Mouse (Mus musculus) cerebellum, adult 8-10 months (tissue): ENCODE results near the gene Sulf2.

Experiments
- DNase-seq: peaks from one replicate; pipeline ENCODE4 v3.0.0; 2022

Gene Sulf2

DNA sequence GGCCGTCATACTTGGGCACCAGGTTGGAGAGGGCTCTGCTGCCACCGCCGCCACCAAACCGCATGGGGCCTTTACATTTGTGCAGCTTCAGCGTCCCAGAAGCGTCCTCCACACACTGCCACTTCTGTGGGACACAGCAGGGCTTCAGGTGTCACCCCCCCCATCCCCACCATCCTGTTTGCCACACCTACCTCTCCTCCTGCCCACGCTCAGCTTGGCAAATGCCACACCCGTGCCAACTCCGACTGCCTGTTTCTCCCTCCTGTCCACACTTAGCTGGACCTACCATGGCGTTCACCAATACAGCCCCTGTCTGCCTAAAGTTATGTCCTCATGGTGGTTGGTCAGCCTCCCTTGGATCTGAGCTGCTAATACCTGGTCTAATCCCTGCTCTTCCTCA, 72.8 kb downstream of the Sulf2 start:
- DNase-seq: no peak

DNA sequence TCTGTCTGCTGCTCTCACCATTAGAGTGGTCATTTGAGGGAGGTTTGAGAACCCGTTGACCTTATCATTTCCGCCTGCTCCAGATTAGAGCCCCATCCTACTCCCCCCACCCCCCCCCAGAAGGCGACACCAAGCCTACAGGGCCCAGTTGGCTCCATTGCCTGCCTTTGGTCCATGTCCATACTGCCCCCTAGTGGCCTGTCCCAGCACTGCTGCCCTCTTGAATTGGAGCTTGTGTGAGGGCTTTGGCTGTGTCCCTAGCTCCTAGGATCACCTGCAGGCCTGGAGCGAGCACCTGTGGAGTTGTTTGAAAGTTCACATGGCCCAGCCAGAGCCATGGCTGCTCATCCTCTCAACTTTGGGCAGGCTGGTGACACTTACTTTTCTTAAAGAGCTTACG, 73.3 kb downstream of the Sulf2 start:
- peak; percentile 49 for DNase-seq

DNA sequence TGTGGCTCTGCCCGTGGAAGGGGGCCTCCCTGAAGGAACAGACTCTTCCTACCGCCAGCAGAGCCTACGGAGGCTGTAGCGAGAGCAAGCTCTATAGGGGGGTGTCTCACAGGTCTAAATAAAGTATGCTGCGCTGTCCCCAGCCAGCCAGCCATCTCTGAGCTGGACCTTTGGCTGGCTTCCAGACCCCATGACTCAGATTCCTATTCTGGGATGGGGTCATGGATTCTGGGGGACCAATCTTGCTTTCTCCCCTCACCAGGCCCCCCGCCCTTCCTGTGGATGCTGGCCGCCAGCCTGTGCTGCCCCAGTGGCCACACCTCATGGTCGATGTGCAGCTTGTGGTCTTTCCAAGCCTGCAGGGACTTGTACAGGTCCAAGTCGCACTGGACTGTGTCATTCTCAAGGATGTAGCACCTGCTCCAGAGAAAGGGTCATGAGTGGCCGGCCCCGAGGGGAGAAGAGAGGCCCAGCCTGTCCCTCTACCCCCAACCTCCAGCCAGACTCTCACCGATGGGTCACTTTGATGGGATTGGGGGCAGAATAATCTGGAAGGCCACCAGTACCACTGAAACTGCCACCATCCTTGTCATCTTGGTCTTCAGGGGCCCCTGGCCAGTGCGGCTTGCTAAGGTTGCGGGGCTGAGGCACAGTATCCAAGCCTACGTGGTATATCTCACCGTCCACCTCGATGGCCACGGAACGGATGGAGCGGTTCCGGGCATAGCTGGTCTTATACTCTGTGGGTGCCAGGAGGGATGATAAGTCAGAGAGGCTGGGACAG, 74.3 kb downstream of the Sulf2 start:
- no peak for DNase-seq

DNA sequence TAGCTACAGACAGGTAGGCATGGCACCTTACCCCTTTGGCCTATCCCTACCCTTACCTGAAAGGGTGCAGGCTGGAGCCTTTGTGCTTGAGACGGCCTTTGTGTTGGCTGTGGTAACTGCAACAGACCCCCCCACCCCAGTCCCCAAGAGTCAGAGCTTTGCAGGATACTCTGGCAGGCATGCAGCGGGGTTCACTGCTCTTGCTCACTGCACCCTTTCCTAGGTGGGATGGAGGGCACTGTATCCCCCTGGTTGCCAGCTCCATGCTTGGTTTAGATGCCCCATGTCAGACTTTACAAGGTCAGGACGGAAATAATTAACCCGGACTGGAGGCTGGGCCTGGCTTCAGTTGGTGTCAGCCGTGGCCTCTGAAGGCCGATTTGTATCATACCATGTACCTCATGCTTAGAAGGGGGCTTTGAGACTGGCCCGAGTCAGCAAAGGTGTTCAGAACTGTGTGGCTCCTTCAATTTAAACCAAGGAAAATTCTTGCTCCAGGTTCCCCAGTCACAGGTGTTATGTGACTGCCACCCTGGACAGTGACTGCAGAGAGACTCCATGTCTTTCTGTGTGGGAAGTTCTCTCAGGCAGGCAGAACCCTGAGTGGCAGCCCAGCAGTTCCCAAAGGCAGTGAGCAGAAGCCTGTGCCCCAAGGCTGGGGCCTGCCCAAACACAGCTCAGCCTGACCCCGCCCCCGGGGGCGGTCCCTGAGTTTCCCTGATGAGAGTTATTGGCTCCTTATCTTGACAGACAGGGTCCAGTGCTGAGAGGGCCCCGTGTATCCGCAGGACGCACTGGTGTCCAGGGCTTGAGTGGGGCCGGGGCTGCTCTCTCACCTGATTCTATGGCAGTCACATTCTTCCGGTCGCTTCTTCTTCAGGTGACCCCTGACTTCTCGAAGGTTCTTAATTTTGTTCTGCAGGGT, 75.2 kb downstream of the Sulf2 start:
- DNase-seq: no peak

DNA sequence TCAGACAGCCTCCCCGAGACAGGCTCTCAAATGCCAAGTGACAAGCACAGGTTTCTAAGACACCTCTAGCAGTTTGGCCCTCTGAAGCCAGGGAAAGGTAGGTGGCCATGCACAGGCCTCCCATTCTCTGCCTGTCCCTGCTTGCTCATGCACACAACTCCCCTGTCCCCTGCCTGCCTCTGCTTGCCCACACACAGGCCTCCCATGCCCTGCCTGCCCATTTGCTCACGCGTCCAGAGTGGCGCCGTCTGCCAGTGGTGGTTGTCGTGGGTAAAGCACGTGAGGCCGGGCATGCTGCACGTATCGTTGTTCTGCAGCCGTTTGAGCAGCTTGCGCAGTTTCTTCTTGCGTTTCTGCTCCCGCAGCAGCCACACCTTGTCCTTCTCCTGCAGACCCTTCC, 76.2 kb downstream of the Sulf2 start:
- no peak for DNase-seq

DNA sequence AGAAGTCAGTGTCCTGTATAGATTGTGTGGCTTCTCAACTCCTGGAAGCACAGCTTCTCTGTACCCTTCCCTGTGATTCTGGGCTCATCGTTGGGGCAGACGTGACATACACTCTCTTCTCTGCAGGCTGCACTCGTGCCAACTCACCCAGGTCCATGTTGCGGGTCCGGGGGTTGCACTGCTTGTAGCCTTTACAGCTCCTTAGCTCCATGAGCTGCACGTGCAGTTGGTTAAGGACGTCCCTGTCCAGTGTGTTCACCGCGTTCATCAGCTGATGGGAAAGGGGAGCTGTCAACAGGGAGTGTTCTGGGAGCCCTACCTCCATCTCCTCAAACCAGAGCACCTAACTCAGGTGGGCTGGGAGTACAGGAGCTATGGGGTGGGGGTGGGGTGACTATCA, 78.1 kb downstream of the Sulf2 start:
- no peak for DNase-seq

DNA sequence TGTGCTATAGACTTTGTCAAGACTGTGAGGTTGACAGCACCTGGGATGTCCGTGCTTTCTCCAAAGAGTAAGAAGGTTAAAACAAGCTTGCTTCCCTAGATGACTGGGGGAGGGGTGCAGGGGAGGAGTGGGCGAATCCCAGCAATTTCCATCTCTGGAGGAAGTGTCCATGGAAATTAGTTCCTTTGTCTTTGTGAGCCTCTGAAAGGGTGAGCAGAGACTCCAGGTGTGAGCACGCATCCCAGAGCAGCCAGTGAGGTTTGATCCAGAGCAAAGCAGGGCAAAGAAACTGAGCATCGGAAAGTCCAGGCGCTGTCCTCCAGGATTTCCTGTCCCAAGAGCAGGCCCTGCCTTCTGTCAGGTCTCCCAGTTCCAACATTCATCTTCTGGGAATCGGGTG, 81.1 kb downstream of the Sulf2 start:
- no peak for DNase-seq

DNA sequence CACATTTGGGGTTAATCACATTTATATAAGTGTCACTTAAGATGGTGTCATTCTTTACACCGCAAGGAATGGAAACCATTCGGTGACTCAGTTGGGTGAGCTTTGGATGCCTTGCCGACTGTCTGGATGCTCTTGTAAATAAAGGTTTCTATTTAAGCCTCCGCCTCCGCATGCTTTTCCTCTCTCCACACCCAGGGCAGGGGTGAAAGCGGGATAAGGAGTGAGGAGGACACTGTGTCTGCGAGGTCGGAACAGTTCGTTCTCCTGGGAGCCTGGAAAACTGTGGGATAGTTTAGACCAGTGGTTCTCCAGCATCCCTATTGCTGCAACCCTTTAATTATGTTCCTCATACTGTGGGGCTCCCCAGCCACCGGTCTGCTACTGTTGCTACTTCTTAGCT, 82.4 kb downstream of the Sulf2 start:
- DNase-seq: no peak

DNA sequence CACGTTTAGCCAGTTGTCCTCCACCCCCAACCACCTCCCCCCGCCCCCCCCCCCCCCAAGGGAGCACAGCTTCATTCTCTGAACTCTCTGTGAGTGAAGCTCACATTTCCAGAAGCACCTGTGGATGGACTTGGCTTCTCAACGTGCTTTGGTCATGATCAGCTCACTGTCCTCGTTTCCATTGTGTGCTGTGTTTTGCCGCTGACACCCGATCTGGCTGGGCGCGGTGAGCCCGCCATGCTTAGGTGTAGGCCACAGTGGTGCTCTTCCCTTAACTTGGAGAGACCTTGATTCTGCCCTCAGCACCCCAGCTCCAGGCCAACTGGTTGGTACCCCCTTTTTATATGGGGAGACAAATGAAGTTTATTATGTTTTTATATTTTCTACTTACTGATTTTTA, 83.6 kb downstream of the Sulf2 start:
- DNase-seq: no peak

DNA sequence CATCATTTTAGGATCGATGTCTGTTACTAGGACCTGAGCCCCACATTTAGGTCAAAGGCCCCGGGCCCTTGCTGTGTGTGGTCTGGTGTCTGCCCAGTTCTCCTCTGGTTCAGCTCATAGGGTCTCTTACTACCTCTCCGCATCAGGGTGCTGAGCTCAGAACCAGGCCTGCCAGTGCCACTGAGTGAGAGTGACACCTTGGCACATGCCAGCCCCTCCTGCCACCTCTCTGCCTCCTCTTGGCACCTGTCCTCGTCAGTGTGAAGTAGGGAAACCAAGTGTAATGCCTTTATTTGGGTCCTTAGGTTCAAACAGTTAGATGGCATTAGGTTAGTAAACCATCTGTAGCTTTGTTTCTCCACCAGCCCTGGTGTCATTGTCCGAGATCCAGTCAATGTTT, 84.0 kb downstream of the Sulf2 start:
- no peak for DNase-seq

DNA sequence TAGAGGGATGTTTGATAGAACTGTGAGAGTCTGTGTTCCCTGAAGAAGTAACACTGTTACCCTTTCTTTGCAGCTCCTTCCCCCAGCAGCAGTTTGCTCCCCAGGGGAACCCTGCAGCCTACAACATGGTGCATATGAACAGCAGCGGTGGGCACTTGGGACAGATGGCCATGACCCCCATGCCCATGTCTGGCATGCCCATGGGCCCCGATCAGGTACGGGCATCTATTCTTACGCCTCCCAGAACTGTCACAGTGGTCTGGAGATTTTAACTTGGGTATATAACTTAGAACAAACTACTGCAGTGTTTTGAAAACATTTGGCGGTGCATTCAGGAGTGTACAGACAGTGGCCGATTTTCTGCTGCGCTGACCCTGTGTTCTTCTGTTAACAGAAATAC, 85.7 kb downstream of the Sulf2 start:
- DNase-seq: no peak

DNA sequence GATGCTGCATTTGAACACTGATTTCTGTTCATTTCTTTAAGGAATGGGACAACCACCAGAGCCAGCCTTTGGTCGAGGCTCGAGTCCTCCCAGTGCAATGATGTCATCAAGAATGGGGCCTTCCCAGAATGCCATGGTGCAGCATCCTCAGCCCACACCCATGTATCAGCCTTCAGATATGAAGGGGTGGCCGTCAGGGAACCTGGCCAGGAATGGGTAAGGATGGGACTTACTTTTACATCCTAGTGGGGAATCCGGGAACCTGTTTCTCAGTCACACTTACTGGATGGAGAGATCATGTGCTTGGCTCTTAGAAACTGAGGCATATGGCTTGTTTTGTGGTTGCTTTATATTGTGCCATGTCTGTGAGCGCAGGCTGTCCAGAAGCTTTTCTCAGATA, 86.3 kb downstream of the Sulf2 start:
- no peak for DNase-seq

DNA sequence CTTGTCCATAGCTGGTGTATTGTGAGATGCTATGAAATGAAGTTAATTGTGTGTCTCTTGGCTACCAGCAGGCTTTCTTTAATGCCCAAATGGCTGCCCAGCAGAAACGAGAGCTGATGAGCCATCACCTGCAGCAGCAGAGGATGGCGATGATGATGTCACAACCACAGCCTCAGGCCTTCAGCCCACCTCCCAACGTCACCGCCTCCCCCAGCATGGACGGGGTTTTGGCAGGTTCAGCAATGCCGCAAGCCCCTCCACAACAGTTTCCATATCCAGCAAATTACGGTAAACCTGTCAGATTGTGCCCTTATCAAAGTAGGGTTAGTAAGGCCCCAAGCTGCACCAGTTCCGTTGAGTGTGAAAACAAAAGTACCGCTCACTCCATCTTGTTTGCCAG, 87.2 kb downstream of the Sulf2 start:
- DNase-seq: no peak

DNA sequence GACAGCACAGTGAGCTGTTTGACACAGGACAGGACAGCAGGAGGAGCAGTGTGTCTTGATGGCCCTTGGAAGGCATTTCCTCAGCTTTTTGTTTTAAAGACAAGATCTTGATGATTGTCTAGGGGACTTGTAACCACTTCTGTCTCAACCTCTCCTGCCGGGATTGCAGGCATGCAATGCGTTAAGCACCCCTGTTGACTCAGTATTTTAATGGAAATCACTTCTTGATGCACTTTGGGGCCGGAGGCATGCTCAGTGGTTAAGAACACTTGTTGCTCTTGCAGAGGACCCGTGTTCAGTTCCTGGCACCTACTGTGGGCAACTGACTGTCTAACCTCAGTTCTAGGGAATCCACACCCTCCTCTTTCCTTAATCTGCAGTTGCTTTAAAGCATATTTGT, 89.0 kb downstream of the Sulf2 start:
- no peak for DNase-seq

DNA sequence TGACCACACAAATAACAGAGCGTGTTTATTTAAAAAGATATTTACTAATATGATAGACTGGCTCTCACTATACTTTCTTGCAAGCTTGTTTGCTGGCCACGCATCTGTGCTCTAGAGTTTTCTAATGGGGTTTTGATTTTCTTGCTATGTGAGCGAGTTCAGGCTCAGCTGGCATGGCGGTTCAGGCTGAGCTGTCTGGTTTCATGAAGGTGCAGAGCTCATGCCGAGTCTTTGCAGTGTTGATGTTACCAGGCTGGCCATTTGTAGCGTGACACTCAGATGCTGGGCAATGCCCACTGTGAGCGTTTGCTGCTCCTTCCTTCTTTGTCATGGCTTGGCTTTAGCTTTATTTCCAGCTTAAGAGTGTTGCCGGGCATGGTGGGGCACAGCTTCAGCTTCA, 93.0 kb downstream of the Sulf2 start:
- DNase-seq: no peak

DNA sequence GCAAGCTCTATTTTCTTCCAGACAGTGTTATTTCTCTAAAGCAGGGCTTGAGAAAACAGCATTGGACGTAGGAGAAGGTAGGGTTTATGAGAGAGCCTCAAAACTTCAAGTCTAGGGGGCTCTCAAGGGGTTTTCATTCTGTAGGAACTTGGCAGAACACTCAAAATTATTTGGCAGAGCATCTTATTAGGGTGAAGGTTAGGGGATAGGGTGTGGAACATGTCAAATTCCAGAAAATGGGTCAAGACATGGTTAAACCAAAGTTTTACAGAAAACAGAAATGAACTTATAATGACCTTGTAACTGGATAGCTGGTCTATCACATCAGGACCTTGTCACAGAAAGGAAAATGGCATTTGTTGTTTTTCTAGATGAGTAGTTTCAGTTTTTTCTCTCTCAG, 93.5 kb downstream of the Sulf2 start:
- DNase-seq: no peak

DNA sequence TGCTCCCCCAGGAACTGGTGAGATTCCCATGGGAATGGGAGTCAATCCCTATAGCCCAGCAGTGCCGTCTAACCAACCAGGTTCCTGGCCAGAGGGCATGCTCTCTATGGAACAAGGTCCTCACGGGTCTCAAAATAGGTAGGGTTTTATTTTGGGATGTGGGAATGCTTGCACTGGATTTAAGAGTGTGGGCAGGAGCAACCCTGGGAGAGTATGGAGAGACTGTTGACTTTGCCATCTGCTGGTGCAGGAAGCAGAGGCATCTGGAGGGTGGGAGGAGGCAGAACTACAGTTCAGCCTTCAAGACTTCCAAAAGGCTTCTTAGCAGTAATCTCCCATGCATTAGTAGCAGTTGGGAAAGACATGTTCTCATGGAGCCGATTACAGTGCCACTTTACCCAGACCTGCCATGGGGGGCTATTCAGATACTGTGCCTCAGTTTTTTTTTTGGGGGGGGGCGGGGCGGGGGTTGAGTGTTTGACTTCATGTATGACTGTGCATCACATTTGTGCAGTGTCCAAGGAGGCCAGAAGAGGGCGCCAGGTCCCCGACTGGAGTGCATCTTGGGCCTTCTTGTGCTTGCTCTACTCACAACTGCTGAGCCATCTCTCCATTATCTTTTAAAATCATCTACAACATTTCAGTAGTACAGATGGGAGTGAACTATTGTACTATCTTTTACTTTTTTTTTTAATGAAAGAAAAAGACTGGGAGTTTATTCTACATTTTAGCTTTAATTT, 95.6 kb downstream of the Sulf2 start:
- no peak for DNase-seq

DNA sequence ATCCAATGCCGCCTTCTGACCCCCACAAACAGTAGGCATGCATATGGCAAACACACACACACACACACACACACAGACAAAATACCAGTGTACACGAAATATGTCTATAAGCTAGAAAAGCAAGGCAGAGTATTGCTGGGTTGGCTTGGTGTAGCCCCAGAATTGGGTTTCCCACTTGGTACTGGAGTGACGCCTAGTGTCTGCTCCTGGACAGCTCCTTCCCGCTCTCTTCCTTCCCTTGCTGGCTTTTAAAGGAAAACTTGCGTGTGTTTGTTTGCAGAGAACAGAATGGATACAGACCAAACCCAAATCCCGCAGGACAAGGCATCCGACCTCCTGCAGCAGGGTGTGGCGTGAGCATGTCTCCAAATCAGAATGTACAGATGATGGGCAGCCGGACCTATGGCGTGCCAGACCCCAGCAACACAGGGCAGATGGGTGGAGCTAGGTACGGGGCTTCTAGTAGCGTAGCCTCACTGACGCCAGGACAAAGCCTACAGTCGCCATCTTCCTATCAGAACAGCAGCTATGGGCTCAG, 101.4 kb downstream of the Sulf2 start:
- DNase-seq: no peak

DNA sequence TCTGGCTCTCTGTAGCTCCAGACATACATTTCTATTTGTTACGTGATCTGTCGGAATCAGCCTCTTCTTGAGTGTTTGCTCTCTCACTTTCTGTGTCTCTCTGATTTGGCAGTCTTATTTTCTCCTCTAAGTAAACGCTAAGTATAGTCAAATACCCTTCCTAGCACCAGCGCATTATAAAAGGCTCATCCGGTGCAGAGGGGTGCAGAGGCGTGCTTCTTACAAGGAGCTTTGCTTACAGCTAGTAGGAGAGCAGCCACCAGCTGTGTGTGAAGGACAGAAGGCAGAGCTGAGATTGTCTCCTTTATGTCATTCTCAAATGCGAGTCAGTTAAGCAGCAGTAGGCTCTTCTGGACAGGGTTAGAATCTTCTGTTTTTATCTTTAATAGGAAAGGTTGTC, 103.5 kb downstream of the Sulf2 start:
- DNase-seq: no peak

DNA sequence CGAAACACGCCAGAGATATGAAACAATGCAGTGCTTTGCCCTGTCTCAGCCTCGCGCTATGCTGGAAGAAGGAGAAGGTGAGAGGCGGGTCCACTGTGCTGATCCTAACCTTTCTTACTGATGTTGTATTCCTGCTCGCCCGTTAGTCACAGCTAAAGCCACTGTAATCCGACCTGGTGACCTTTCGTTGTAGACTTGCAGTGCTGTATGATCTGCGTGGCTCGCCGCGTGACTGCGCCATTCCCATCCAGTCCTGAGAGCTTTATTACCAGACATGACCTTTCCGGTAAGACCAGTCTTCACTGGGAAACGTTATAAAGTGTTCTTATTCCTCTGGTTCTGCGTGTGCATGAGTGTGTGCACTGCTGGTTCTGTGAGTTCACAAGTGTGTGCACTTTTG, 104.0 kb downstream of the Sulf2 start:
- no peak for DNase-seq

DNA sequence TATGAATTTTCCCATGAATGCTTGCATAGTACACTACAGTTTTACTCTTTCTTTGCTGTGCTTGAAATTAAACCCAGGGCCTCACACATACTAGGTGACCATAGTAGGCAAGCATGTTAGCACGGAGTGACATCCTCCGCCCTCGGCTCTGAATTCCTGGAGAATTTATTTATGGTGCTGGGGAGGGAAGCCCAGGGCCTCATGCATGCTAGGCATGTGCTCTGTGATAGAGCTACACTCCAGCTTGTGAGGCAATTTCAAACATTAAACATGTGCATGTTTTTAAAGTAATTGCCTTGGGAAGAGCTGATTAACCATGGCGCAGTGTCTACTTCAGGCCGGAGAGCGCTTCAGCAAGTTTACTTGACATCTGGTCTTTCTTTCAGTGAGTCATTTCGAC, 106.6 kb downstream of the Sulf2 start:
- DNase-seq: no peak

DNA sequence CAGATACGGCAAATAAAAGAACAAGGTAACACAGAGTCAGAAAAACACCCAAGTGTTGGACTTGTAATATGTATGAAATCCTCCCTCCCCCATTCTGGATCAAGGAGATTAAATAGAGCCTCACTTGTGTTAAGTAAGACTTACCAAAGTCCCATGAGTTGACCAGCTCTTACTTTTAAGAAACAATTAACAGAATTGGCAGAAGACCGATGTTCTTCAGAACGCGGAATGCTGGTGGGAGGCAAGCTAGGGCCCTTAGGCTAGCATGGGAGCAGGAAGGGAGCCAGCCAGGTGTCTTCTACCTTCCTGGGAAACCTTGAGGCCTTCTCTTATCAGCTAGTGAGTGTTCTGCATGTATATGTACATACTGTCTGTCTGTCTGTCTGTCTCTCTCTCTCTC, 107.5 kb downstream of the Sulf2 start:
- DNase-seq: no peak
